Mouse (Mus musculus) spleen, adult 2 months (tissue): ENCODE measurements around the gene Dcxr. TPM values are rescaled to one million over a fixed set of nuclear protein-coding genes. Genes with fewer than 3 reads are reported as not detected.

ENCODE experiments used
- DNase-seq, 2 experiments: peaks; one replicate each; pipeline versions ENCODE4 v3.0.0 to v3.0.0-alpha.2; 2012 to 2021; ENCODE audit warnings: low spot score in 2 of 2, low read depth in 1 of 2
- H3K27ac ChIP-seq: fragments of 200-500 bp; 2 replicates; pipeline ENCODE4 v1.5.1; 2012; ENCODE audit warnings: low read length, inconsistent platforms; ENCODE audit not compliant: insufficient read depth
- H3K27me3 ChIP-seq: fragments of 200-500 bp; 2 replicates; pipeline ENCODE4 v1.6.1; 2012; ENCODE audit warnings: mild to moderate bottlenecking, moderate library complexity, low read length, inconsistent platforms; ENCODE audit not compliant: control insufficient read depth, insufficient read depth
- H3K36me3 ChIP-seq: fragments of 200-500 bp; 2 replicates; pipeline ENCODE4 v1.6.1; 2012; ENCODE audit warnings: mild to moderate bottlenecking, low read length, inconsistent platforms; ENCODE audit not compliant: control insufficient read depth, insufficient read depth
- H3K4me1 ChIP-seq: fragments of 200-500 bp; 2 replicates; pipeline ENCODE4 v1.6.1; 2011; ENCODE audit warnings: inconsistent platforms; ENCODE audit not compliant: control insufficient read depth, insufficient read depth, insufficient read length
- H3K4me3 ChIP-seq: fragments of 200-500 bp; 2 replicates; pipeline ENCODE4 v1.5.1; 2011; ENCODE audit warnings: mild to moderate bottlenecking, inconsistent platforms; ENCODE audit not compliant: insufficient read depth, insufficient read length; ENCODE audit errors: extremely low read depth
- CTCF ChIP-seq: fragments of 200-500 bp; IDR thresholded peaks from 2 replicates; pipeline ENCODE4 v1.5.1; 2011; ENCODE audit warnings: mild to moderate bottlenecking, inconsistent platforms; ENCODE audit not compliant: insufficient read depth, insufficient read length, insufficient replicate concordance; ENCODE audit errors: extremely low read depth
- POLR2A ChIP-seq: fragments of 200-500 bp; IDR thresholded peaks from 2 replicates; pipeline ENCODE4 v1.6.1; 2011; ENCODE audit warnings: low read depth, low read length, inconsistent platforms
- WGBS: fragments of 180-500 bp; shearing (Covaris S2); methylation state at CpG from one replicate; pipeline ENCODE4 v1.1.7; 2018; 5-methylcytosine and 5-hydroxymethylcytosine counted together
- polyA plus RNA-seq: library from polyadenylated mRNA; depleted of rRNA; stranded (reverse); fragments of >200 nt; gene quantifications from 2 replicates; pipeline ENCODE4 v1.2.3, GENCODE M21; 2012

Gene Dcxr
- polyA plus RNA-seq, 1 experiment: 39.1 TPM

DNA sequence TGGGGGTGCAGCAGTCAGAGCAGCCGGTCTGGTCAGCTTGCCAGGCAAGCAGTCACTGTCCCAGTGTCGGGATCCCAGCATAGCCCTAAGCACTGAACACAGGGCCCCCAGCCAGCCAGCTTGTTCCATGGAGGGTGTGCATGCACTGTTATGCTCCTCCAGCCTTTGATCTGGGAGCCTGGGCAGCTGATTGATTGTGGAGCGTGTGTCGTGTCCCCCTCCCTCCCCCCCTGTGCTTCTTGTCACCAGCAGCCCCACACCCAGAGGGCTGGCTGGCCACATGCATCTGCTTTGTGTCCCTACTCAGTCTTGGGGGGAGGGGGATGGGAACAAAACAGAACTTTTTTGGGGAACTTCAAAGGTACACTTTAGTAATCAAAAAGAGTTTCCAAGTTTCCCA is 31.9 kb downstream of the Dcxr start:
- 91% methylated on average over 4 of the region's 4 CpGs for WGBS
- Histone ChIP-seq H3K4me1 (no peaks in the 10 kb centered on the region), H3K36me3 (peaks cover 24% of the 10 kb centered on the region), H3K4me3 (no peak overlapping the region), H3K27ac (no peak overlapping the region), H3K27me3 (no peaks in the 10 kb centered on the region)
- TF ChIP-seq CTCF: no peak
- TF ChIP-seq POLR2A: no peak
- no peak for DNase-seq

DNA sequence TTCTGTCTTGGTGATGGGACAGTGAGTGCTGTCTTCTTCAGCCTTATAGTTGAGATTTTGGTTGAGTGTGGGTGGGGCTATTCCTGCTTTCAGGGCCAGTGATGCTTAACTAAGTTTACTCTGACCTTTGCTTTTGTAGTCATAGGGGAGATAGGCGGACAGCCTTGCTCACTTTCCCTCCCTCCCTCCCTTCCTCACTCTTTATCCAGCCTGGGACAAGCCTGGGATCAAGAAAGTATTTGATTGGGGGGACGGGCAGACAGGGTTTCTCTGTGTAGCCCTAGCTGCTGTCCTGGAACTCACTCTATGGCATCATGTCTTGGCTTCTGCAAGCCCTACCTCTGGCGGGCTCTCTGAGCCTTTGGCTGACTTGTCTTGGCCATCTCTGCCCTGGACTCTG is 33.6 kb downstream of the Dcxr start:
- DNase-seq: no peak
- 82% methylated on average over 3 of the region's 3 CpGs for WGBS
- Histone ChIP-seq H3K4me3 (no peak overlapping the region), H3K27ac (no peak overlapping the region), H3K4me1 (no peaks in the 10 kb centered on the region), H3K36me3 (peaks cover 31% of the 10 kb centered on the region), H3K27me3 (no peaks in the 10 kb centered on the region)
- TF ChIP-seq POLR2A (no peak), CTCF (no peak)

DNA sequence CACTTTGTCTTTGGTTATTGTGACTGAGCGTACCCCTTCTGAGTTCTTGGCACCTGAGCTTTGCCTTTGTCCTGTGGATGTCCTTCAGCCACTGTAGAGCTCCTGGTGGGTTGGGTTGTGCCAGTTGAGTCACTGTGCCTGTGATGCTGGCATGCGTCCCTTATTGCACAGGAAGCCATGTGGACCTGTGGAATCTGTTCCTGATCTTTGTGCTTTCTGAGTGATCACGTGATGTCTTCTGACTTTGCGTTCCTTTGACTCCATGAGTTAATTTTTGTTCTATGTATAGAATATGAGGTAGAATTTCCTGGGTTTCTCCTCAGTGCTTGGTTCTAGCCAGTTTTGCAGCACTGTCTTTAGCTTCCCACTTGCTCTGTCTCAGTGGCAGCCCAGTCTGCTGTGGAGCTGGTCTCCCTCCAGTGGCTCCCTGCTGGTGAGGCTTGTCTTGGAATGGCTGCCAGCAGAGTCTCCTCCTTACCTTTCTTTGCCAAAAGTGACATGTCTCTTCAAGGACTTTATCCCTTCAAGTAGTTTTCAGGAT is 34.5 kb downstream of the Dcxr start:
- Histone ChIP-seq H3K27ac (no peak overlapping the region), H3K36me3 (peaks cover 30% of the 10 kb centered on the region), H3K4me3 (no peak overlapping the region), H3K27me3 (no peaks in the 10 kb centered on the region), H3K4me1 (no peaks in the 10 kb centered on the region)
- no peak for DNase-seq
- TF ChIP-seq CTCF: no peak
- TF ChIP-seq POLR2A: no peak
- WGBS: 92% methylated on average over 4 of the region's 4 CpGs

DNA sequence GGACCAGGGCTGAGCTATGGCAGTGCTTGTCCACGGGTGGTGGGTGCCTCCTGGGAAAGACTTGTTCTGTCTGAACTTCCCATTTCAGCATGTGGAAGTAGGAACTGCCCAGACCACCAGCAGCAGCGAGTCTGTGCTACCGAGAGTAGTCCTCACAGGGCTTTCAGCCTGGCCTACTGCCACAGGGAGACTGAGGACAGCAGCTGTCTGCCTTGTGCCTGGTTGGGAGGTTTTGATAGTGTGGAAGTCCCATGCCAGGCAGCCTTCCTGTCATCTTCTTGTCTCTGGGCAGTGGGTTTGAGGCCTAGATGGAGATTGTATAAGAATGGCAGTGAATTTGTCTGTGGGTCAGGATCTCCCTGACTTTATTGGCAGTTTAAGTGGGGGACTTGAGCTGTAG is 37.7 kb downstream of the Dcxr start:
- Histone ChIP-seq H3K27ac (no peak overlapping the region; the same call in 1 of the 2 replicates), H3K4me3 (no peak overlapping the region), H3K36me3 (peaks cover 27% of the 10 kb centered on the region), H3K4me1 (no peaks in the 10 kb centered on the region), H3K27me3 (no peaks in the 10 kb centered on the region)
- WGBS: 74% methylated on average over 3 of the region's 3 CpGs
- DNase-seq: no peak
- TF ChIP-seq POLR2A (no peak), CTCF (no peak)

DNA sequence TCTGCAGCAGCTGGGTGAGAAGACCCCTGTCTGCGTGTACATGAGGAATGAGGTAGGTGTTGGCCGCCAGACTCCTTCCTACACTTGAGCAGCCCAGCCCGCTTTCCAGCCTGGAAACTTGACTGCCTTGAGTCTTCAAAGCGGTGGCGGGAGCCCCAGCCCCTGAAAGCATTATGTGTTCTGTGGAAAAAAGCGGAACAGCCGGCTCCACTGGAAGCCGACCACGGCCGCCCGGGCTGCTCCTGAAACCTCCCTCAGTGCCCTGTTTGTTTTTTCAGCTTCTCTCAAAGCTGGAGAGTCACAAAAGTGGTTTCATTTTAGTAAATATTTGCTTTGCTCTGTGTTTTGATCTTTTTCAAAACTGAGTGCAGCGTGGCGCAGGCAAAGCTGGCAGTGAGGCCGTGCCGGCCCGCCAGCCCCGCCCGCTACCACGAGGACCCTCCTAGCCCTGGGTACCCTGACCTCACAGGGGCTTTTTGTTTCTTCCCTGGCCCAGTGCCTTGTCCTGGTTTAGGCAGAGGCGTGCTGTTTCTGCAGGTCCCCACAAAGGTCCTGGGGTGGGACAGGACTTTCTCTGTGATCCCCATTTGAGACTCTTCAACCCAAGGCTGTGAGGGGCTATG is 40.3 kb downstream of the Dcxr start:
- Histone ChIP-seq H3K27ac (no peak overlapping the region), H3K4me3 (no peak overlapping the region), H3K36me3 (peaks cover 30% of the 10 kb centered on the region), H3K4me1 (no peaks in the 10 kb centered on the region), H3K27me3 (no peaks in the 10 kb centered on the region)
- WGBS: 95% methylated on average over 20 of the region's 20 CpGs
- DNase-seq: no peak
- no peak for TF ChIP-seq POLR2A
- TF ChIP-seq CTCF: no peak

DNA sequence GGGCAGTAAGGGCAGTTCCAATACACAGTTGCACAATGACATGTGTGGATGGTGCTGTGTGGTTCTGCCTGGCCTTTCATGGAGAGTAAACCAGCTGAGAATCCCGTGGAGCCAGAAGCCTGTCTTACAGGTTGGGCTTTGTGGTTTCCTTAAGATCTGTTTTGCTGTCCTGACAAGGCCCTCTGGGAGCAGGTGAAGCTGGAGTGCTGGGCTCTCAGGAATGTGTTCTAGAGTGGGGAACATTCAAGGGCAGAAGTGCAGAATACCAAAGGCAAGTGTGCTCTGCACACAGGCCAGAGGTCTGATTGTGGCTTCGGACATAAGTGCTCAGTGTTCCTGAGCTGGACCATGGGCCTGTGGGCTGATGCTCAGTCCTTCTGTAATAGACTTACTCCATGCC is 42.4 kb downstream of the Dcxr start:
- no peak overlapping the region for H3K4me3 ChIP-seq
- TF ChIP-seq POLR2A (no peak), CTCF (no peak)
- no peak overlapping the region for H3K27ac ChIP-seq
- no peak for DNase-seq
- no peaks in the 10 kb centered on the region for H3K27me3 ChIP-seq
- 88% methylated on average over 2 of the region's 2 CpGs for WGBS
- peaks cover 24% of the 10 kb centered on the region for H3K36me3 ChIP-seq
- no peaks in the 10 kb centered on the region for H3K4me1 ChIP-seq

DNA sequence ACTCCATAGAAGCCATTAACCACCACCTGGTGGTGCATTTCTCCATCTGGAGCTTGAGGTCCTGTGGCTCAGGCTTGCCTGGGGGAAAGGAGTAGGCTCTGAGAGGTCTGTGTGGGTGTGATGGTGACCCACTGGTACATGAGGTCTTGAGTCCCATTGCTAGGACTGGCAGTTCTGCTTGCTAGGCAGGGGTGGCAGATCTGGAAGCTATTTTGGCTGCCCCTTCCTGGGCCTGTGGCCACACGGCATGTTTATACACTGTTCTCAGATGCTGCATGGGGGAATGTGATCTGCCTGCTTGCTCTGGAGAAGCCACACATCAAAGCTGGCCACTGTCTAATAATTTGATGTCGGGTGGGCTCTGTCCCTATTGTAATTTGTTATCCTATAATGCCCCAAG is 43.0 kb downstream of the Dcxr start:
- no peak for TF ChIP-seq POLR2A
- TF ChIP-seq CTCF: no peak
- H3K4me3 ChIP-seq: no peak overlapping the region
- no peak for DNase-seq
- H3K4me1 ChIP-seq: no peaks in the 10 kb centered on the region
- H3K27ac ChIP-seq: no peak overlapping the region
- no peaks in the 10 kb centered on the region for H3K27me3 ChIP-seq
- H3K36me3 ChIP-seq: peaks cover 19% of the 10 kb centered on the region
- 88% methylated on average over 2 of the region's 2 CpGs for WGBS
